Mouse (Mus musculus): ENCODE data around the gene Smarcd1.
A peak's percentile ranks its signal among the peaks of the same experiment; 100 is the strongest.

Smarcd1 gene

DNA sequence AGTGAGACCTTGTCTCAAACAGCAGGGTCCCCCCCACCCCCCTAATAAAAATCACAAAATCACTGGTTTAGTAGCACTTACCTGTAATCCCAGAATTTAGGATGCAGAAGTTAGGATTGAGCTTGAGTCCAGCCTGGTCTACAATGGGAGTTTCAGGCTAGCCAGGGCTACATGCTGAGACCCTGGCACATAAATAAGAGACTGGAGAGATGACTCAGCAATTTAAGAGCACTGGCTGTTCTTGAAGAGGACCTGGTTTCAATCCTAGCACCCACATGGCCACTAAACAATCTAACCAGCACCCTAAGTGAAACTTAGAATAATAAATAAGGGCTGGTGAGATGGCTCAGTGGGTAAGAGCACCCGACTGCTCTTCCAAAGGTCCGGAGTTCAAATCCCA lies 29.2 kb downstream of the Smarcd1 start:
- DNase-seq (ENCODE audit: low spot score in 2 of 2): no peak

DNA sequence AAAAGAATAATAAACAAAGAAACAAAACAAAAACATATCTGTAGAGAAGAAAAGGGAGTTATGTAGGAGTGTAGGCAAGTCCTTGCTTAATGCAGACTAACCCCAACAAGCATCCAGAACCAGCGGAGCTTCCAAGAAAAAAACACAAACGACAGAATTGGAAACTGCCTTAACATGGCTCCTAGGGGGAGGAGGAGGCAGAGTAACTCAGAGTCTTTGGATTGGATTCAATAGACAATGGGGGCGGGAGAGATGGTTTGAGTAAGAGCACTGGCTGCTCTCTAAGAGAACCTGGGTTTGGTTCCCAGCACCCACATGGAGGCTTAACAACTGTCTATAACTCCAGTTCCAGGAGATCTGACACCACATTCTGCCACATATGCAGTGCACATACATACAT lies 29.7 kb downstream of the Smarcd1 start:
- DNase-seq (ENCODE audit: low spot score in 2 of 2): no peak

DNA sequence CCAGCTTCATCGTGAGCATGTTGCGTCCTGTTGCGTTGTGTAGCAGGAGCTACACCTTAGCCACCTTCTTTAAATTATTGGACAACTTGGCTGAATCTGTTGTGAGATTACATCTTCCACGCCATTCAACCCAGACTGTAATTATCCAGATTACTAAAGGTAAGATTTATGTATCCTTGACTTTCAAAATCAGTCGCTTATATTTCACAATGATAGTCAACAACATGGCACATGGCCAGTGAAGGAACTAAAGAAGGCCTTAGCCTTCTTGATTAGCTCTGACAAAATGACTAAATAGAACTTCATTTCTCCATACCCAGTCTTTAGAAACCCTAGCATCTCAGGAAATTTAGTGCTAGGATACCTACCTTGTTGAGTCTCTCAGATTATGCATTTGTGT lies 31.3 kb downstream of the Smarcd1 start:
- no peak for DNase-seq (ENCODE audit: low spot score in 2 of 2)

DNA sequence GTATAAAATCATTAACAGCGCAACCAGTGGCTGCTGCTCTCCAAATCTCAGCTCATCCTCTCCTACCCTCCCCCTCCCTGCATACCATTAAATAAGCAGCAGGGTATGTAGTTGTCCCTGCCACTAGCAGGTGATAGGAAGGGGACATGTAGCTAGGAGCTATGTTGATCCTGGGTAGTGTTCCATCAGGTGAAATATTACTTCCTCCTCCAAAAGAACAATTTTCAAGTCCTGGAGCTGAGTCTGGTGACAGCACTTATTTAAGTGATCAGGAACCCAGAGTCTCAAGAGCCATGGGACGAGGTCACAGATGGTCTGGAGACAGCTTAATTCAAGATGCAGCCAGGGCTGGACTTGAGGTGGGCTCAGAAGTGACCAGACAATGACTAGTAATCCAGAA lies 33.7 kb downstream of the Smarcd1 start:
- DNase-seq (ENCODE audit: low spot score in 2 of 2): peak; percentile 100

DNA sequence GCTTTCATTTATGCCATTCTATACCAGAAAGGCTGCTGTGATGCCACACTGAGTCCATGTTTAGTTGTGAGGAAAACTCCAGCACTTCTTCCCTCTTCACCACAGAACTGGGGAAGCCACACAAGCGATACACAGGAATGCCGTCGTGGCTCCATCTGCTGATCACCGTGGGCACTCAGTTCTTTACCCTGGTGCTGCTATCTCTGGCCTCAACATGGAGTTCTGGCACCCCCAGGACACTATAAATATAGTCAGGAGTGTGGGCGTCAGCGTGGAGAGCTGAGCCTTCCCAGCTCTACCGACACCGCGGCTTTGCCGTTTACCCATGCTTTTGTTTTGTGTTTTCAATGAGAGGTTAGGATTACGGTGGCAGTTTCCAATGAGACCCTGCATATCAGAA lies 34.7 kb downstream of the Smarcd1 start:
- DNase-seq (ENCODE audit: low spot score in 2 of 2): no peak

GRCm38 (mm10) chr15:99740229-99740628 lies 38.3 kb downstream of the Smarcd1 start:
- no peak for DNase-seq (ENCODE audit: low spot score in 2 of 2)

GRCm38 (mm10) chr15:99754204-99754603 lies 52.3 kb downstream of the Smarcd1 start:
- DNase-seq (ENCODE audit: low spot score in 2 of 2): no peak
